Mouse (Mus musculus) stomach, postnatal 0 days (tissue): Measurements from ENCODE around the gene Riok1.

ENCODE experiments used
- CTCF ChIP-seq: IDR thresholded peaks from 2 replicates; pipeline ENCODE4 v1.5.1; 2016; ENCODE audit warnings: antibody characterized with exemption, low read depth, mild to moderate bottlenecking, moderate library complexity
- EP300 ChIP-seq: optimal IDR thresholded peaks from 2 replicates; pipeline ENCODE3; 2016; ENCODE audit warnings: antibody characterized with exemption

- no peak for TF ChIP-seq EP300
- TF ChIP-seq CTCF, result no peak
Observed at GRCm38 (mm10) chr13:38010444-38010910, 26.3 kb upstream of the Riok1 start.
